Mouse (Mus musculus) WW6 (cell line): ENCODE measurements at regions not wholly inside any gene's neighbourhood (a gene's known extent, or its start where the extent isn't known, plus 50 kb on each side); places are given as distances from the start of the nearest gene placed in this dataset.

Experiments
- DNase-seq: peaks from one replicate; pipeline ENCODE4 v3.0.0-alpha.2; 2013; ENCODE audit warnings: low read depth, low spot score

DNA sequence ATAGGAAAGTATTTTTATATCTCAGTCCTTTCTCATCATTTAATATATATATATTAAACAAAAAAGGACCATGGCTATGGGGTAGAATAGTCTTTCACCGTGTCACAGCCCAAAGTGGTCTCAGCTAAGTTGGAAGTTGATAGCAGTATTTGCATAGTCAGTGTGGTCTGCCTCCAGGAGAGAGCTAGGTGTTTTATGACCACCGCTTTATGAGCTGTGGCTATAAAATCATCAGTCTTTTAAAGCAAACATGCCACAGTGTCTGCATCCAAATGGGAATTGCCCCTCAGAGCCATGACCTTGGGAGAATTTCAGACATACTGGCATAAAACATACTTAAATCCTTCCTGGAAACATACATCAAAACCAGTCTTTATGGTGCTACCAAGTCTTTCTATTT is 140.9 kb upstream of the Cdkn2b start:
- DNase-seq = no peak

DNA sequence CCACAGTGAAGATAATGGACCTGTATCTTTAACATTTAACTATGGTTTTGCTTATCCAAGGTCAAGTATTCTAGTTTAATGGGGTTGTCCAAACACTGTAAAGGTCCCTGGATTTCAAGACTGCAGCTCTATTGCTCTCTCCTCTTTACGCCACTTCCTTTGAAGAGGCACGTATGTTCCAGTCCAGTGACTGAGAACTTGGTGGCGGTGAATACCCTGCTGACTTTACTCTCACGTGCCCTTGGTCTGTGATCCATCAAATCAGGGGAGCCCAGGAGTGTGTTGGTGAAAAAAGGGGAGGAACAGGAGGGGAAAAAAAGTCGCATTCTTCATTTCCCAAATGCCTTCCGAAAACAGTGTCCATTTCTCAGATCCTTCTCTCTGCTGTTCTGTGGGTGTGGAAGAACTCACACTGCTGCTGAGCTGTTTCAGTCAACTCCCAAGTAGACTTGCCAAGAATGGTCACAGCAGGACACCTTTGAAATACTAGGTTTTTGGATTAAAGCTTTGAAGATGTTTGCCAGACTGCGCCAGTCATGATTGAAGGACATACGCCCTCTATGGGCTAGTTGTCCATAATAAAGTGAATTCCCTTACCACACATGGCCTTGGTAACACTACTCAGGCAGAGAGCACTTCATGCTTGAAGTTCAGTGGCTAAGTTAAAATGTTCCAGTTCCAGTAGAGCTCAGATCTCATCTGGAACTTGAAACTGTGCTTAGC is 136.1 kb upstream of the Cdkn2b start:
- no peak for DNase-seq

- DNase-seq = no peak
These were observed 135.4 kb upstream of the Cdkn2b start for GRCm38 (mm10) chr4:89446156-89446716.

- DNase-seq = no peak
These were observed 134.6 kb upstream of the Cdkn2b start for GRCm38 (mm10) chr4:89445214-89446155.

GRCm38 (mm10) chr4:89442526-89442925 is 131.7 kb upstream of the Cdkn2b start:
- no peak for DNase-seq

DNA sequence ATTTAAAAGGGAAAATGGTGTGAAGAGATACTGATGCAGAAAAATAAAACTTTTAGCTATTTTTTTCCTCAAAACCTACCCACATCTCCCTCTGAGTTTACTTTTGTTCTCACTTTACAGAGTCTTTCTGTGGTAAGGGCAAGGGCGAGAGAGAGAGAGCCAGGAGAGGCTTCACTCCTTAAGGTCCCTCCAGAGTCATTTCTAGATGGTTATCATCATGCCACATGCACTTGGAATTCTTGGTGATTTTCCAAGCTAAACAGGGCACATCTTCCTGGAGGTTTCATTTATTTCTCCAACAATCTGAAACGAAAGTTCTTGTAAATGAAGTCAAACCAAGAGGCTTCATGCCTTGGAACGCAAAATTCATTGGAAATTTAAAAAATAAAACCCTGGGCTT is 130.0 kb upstream of the Cdkn2b start:
- DNase-seq = no peak

DNA sequence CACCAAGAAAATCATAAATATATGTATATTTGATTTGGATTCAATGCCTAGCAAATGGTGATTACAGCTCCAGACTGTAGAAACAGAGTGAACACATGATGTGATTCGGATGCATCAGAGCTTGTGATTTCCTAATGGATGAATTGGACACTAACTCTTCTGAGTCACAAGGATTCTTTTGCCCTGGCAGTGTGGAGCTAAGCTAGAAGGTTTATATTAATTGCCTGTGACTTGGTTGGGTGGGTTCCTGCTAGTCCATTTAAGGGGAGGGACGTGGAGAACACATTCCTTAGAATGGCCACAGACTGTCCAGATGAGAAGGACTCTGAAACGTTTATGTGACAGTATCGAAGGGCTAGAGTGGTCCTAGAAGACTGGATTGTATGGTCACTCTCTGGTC is 129.5 kb upstream of the Cdkn2b start:
- no peak for DNase-seq

GRCm38 (mm10) chr4:89438665-89439064 is 127.8 kb upstream of the Cdkn2b start:
- no peak for DNase-seq

GRCm38 (mm10) chr4:89436764-89437163 is 125.9 kb upstream of the Cdkn2b start:
- no peak for DNase-seq

DNA sequence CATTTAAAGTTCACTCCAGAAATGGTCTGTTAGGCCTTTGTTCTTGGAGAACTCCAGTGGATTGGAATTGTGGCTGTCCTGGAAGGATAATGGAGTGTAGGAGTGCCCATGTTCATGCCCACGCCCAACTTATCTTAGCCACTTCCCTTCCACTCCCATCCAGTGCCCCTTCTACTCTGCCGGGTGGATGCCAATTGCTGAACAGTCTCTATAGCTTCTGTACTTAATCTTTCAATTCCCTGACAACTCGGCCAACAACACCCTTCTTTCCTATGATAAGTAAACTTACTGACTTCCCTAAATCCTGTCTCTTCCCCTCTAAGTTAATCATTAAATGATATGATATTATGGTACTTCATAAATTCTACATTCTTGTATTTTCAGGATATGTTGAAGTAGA is 123.3 kb upstream of the Cdkn2b start:
- no peak for DNase-seq

DNA sequence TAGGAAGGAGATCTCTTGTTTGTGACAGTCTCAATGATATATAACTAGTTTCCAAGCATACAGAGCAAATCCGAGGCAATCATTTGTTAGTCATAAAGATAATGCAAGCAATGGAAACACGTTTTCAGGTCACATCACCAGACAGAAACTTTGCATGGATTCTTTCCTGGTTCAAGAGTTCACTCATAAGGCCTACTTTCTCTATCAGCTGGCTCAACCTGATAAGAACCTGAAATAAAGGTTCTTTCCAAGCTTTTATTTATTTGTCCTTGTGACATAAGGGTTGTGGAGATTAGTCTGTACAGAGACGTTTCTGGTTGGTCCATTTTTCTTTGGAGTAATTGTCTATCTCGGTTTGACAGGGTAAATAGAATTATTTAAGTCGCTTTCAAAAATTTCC is 122.7 kb upstream of the Cdkn2b start:
- no peak for DNase-seq

- DNase-seq = no peak
These were observed 120.7 kb upstream of the Cdkn2b start for GRCm38 (mm10) chr4:89431520-89431919.

DNA sequence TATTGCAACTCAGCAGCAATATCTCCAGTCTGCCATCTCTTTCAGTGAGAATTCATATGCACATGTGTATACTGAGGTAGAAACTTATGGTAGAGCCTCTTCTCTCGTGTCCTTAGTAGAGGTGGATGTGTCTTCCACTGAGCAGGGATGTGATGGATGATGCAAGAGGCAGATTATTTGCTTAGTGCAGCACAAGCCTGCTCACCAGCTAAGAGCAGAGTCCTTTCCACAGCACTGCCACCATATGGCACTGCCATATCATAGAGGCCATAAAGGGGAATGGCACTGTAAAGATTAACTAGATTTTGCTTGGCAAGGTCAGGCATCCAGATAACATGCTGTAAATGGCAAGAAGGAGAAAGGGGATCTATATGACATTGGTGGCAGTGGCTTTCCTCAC is 117.6 kb upstream of the Cdkn2b start:
- DNase-seq = no peak

DNA sequence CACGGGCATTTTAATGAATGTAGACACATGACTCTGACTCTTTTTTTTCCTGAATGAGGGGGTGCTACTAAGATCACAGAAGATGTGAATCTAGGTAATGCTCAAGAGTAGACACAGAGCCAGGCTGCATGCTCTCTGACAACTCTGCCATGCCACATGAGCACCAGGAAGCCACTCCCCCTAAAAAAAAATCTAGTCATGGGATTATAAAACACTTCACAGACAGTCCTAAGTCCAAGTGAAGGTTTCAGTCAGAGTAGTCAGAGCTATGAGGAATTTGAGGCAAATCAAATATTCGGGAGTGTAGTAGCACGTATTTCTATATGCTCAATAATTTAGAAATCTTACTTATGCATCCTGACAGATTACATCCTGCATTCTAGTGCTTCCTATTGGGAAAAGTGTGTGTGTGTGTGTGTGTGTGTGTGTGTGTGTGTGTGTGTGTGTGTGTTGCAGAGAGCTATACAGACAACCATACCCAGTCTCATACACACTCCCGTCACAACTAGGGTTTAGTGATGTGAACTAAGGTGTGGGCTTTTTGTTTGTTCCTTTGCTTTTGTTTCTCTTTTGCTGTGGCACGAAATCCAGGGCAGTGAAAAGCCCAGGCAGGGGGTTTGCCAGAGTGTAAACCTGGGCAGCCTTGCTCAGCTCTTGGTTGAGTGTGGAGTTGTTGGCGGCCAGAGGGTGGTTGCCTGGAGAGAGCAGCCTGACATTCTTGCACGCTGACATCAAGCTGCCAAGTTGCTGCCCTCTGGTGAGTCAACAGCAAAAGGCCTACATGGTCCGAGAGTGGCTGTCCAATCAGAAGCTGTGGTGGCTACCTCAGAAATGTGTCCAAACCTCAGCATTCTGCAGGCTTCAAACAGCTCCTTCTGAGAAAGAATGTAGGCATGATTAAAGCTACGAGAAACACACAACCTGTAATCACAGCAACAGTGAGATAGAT is 116.8 kb upstream of the Cdkn2b start:
- no peak for DNase-seq

GRCm38 (mm10) chr4:89425916-89426315 is 115.1 kb upstream of the Cdkn2b start:
- DNase-seq = no peak

GRCm38 (mm10) chr4:89421694-89422354 is 111.0 kb upstream of the Cdkn2b start:
- DNase-seq = no peak

GRCm38 (mm10) chr4:89420868-89421267 is 110.0 kb upstream of the Cdkn2b start:
- no peak for DNase-seq

- no peak for DNase-seq
These were observed 108.7 kb upstream of the Cdkn2b start for GRCm38 (mm10) chr4:89419507-89419906.

DNA sequence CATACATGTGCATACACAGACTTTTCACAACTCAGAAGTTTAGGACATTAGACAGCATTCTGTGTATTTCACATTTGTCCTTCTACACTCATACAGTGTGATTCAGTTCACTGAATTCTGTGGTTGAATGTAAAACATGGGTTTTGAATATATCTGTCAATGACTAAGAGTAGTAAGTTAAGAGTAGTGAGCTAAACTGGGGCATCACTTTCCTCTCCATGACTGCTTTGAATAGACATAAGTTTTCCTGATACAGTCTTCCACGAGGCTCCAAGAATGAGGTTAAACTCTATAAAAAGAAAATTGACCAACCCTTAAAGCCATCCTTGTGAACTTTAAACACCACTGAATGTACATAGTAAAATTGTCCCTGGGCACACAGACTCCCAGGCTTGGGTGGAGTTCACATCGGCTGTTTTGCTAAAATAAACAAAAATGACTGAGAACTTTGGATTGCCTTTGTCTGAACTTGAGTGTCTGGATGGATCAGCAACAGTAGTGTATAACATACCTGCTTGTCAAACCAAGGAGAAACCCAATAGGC is 94.9 kb upstream of the Cdkn2b start:
- no peak for DNase-seq

DNA sequence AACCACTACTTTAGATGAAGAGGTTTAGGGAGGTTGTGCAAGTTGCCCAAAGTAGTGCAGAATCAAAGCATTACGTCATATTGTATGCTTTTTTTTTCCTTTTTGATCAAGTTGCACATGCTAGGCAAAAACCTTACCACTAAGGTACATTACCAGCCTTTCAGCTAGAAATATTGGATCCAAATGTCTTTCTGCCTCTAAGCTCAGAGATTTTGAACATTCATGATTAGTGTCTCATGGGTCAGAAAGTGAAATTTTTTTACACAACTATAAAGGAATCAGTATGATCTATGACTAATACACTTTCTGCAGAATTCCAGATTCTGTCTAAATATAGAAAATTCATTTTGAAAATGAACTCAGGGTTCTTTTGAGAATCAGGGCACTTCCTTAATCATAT is 92.3 kb upstream of the Cdkn2b start:
- DNase-seq = no peak

GRCm38 (mm10) chr4:89402324-89402723 is 91.5 kb upstream of the Cdkn2b start:
- no peak for DNase-seq
